Mouse (Mus musculus): ENCODE data around the gene Tas2r143.

GRCm38 (mm10) chr6:42421439-42421838, 21.4 kb downstream of the Tas2r143 start:
- TF ChIP-seq CTCF (IDR thresholded peaks at IDR 0.05; ENCODE audit: low read depth) (no peak), EP300 (IDR thresholded peaks at IDR 0.05; ENCODE audit: low read depth) (no peak)

Data from heart, postnatal 0 days (tissue).